Mouse (Mus musculus) forebrain, embryonic 13.5 days (tissue): ENCODE results near the gene Slc48a1. TPM values are rescaled to one million over a fixed set of nuclear protein-coding genes. Genes with fewer than 3 reads are reported as not detected.

ENCODE experiments used
- ATAC-seq: fragments of 200-750 bp; cut with Nextera tagmentation; 2 replicates; pipeline ENCODE4 v1.8.0; 2017
- H3K27ac ChIP-seq: fragments of 300-500 bp; sonication (generic); 2 replicates; pipeline ENCODE4 v1.5.1; 2015; ENCODE audit warnings: inconsistent platforms, mild to moderate bottlenecking, moderate library complexity
- H3K27me3 ChIP-seq: fragments of 300-500 bp; sonication (generic); 2 replicates; pipeline ENCODE4 v1.6.1; 2015; ENCODE audit warnings: mild to moderate bottlenecking, inconsistent platforms
- H3K36me3 ChIP-seq: fragments of 300-500 bp; sonication (generic); 2 replicates; pipeline ENCODE4 v1.6.1; 2015; ENCODE audit warnings: mild to moderate bottlenecking, inconsistent platforms; ENCODE audit not compliant: poor library complexity, severe bottlenecking
- H3K4me1 ChIP-seq: fragments of 300-500 bp; sonication (generic); 2 replicates; pipeline ENCODE4 v1.6.1; 2015; ENCODE audit warnings: inconsistent platforms
- H3K4me2 ChIP-seq: fragments of 300-500 bp; sonication (generic); 2 replicates; pipeline ENCODE4 v1.6.1; 2015; ENCODE audit warnings: inconsistent platforms, mild to moderate bottlenecking, moderate library complexity
- H3K4me3 ChIP-seq: fragments of 300-500 bp; sonication (generic); 2 replicates; pipeline ENCODE4 v1.5.1; 2015; ENCODE audit warnings: mild to moderate bottlenecking, inconsistent platforms
- H3K9ac ChIP-seq: fragments of 300-500 bp; sonication (generic); 2 replicates; pipeline ENCODE4 v1.6.1; 2015; ENCODE audit warnings: mild to moderate bottlenecking, inconsistent platforms
- H3K9me3 ChIP-seq: fragments of 300-500 bp; sonication (generic); replicated peaks from 2 replicates; pipeline ENCODE4 v1.6.1; 2016; ENCODE audit warnings: inconsistent platforms
- WGBS: fragments of 180-500 bp; shearing (Covaris S2); methylation state at CpG from one replicate; pipeline ENCODE4 v1.1.7; 2015; 5-methylcytosine and 5-hydroxymethylcytosine counted together
- polyA plus RNA-seq: library from polyadenylated mRNA; unstranded; fragments of >200 nt; fragmentation: Nextera tagmentation; extraction: Ambion mirVana; gene quantifications from 2 replicates; pipeline ENCODE4 v1.2.1, GENCODE M21; 2015

Slc48a1 gene
- polyA plus RNA-seq, 1 experiment from 2014 or later = 45.2 TPM

- Histone ChIP-seq H3K4me3 (no peak overlapping the region), H3K9me3 (no peaks in the 10 kb centered on the region), H3K4me2 (no peak overlapping the region), H3K27ac (peak overlapping the region; percentile 69), H3K4me1 (peaks cover 28% of the 10 kb centered on the region), H3K36me3 (peaks cover 37% of the 10 kb centered on the region), H3K9ac (no peak overlapping the region), H3K27me3 (no peaks in the 10 kb centered on the region)
- ATAC-seq = no peak
- WGBS = 73% methylated on average over 7 of the region's 7 CpGs
Observed at GRCm38 (mm10) chr15:97812875-97813274, 34.6 kb downstream of the Slc48a1 start.

DNA sequence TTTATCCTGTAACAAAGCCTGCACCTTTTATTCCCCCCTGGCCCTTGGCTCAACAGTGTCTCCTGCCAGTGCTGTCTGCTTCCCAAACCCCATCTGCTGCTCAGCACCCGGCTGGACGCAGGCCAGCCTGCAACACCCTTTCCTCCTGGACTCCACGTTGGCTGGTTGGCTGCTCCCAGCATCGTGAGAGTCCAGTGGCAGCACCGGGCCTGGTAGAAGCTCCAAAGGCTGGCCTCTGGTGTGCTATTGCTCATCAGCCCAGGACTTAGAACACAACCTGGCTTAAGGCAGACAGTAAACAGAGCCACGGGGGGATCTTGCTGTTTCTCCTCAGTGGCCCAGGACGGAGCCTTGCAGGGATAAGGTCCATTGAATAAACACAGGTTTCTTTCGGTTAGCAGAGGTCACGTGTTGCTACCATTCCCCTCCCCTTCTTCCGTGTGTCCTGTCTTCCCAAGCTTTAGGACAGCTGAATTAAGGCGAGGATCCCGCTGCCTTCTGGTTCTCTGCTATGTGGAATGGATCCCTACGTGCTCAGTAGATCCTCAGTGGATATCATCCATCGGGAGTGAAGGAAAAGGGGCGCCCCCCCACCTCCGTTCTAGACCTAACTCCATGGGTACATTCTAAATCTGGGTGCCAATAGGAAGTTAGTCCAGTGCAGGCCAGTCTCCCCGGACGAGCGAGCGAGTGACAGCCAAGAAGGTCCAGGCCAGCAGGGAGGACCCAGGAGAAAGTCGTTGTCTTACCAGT lies 35.3 kb downstream of the Slc48a1 start:
- WGBS = 55% methylated on average over 21 of the region's 21 CpGs
- no peak overlapping the region for H3K4me2 ChIP-seq

DNA sequence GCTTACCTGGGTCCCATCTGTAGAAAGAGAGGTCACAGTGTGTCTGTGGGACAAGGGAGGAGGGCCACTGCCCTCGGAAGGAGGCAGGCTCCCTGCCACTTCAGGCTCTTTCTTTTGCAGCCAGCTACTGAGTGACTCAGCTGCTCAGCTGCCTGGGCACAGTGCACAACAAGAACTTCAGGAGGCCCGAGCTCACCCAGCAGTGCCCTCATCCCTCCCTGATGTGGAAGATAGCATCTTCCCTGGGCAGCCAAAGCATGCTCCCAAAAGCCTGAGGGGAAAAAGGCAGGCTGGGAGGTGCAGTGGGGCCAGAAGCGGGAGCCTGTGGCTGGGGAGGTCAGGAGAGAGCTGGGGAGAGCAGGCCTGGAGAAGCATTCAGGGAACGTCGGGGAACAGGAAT lies 36.4 kb downstream of the Slc48a1 start:
- Histone ChIP-seq H3K27me3 (no peaks in the 10 kb centered on the region), H3K27ac (no peak overlapping the region), H3K4me2 (no peak overlapping the region), H3K4me3 (no peak overlapping the region), H3K4me1 (peaks cover 28% of the 10 kb centered on the region), H3K36me3 (peaks cover 19% of the 10 kb centered on the region), H3K9me3 (no peaks in the 10 kb centered on the region), H3K9ac (no peak overlapping the region)
- WGBS = 64% methylated on average over 5 of the region's 5 CpGs
- no peak for ATAC-seq

More for the DNA sequence above, 35.3 kb downstream of the Slc48a1 start:
- H3K4me3 ChIP-seq = no peak overlapping the region
- peak; percentile 36; the same call in 1 of the 2 replicates for ATAC-seq
- no peaks in the 10 kb centered on the region for H3K9me3 ChIP-seq
- H3K9ac ChIP-seq = no peak overlapping the region; the same call in 1 of the 2 replicates
- peaks cover 28% of the 10 kb centered on the region for H3K4me1 ChIP-seq
- peaks cover 30% of the 10 kb centered on the region for H3K36me3 ChIP-seq
- H3K27ac ChIP-seq = peak overlapping the region; percentile 69
- no peaks in the 10 kb centered on the region for H3K27me3 ChIP-seq

GRCm38 (mm10) chr15:97815254-97815653 lies 36.9 kb downstream of the Slc48a1 start:
- no peak for ATAC-seq
- Histone ChIP-seq H3K9ac (no peak overlapping the region), H3K36me3 (peaks cover 14% of the 10 kb centered on the region), H3K4me1 (peaks cover 28% of the 10 kb centered on the region), H3K4me2 (no peak overlapping the region), H3K27ac (no peak overlapping the region), H3K9me3 (no peaks in the 10 kb centered on the region), H3K4me3 (no peak overlapping the region), H3K27me3 (no peaks in the 10 kb centered on the region)
- WGBS = 94% methylated on average over 4 of the region's 4 CpGs

- H3K9ac ChIP-seq = no peak overlapping the region
- H3K4me1 ChIP-seq = peaks cover 32% of the 10 kb centered on the region
- no peaks in the 10 kb centered on the region for H3K9me3 ChIP-seq
- ATAC-seq = no peak
- H3K4me2 ChIP-seq = no peak overlapping the region
- H3K4me3 ChIP-seq = no peak overlapping the region
- H3K27ac ChIP-seq = no peak overlapping the region
- no peaks in the 10 kb centered on the region for H3K27me3 ChIP-seq
- peaks cover 8% of the 10 kb centered on the region for H3K36me3 ChIP-seq
- WGBS = 94% methylated on average over 16 of the region's 17 CpGs
Observed at GRCm38 (mm10) chr15:97816199-97816994, 38.1 kb downstream of the Slc48a1 start.

DNA sequence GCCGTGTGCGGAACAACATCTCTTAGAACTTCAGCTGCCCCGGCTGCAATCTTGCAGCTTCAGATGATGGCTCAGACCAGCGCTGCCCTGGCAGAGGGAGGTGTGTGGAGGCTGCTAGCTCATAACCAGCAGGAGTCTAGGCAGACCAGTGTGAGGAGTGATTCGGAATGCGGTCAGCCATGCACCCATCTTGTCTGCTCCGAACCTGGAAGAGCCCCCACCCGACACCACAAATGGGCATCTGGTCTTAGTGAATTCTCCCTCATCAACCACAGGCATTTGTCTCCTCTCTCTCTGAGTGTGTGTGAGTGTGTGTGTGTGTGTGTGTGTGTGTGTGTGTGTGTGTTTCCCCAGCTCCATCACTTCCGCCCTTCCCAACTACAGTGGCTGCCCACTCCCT lies 41.6 kb downstream of the Slc48a1 start:
- Histone ChIP-seq H3K27ac (no peak overlapping the region), H3K9ac (no peak overlapping the region), H3K9me3 (no peaks in the 10 kb centered on the region), H3K27me3 (no peaks in the 10 kb centered on the region), H3K4me3 (no peak overlapping the region), H3K4me1 (peaks cover 40% of the 10 kb centered on the region), H3K36me3 (peaks cover 8% of the 10 kb centered on the region), H3K4me2 (no peak overlapping the region)
- ATAC-seq = no peak
- WGBS = 92% methylated on average over 9 of the region's 9 CpGs

- Histone ChIP-seq H3K4me2 (no peak overlapping the region), H3K9me3 (no peaks in the 10 kb centered on the region), H3K4me1 (peaks cover 52% of the 10 kb centered on the region), H3K9ac (peak overlapping the region; percentile 2; the same call in 1 of the 2 replicates), H3K27ac (no peak overlapping the region), H3K27me3 (0 out of 2 replicates have a peak, but pooled peaks cover 3% of the 10 kb centered on the region), H3K36me3 (peaks cover 7% of the 10 kb centered on the region; the same call in 1 of the 2 replicates), H3K4me3 (no peak overlapping the region)
- 74% methylated on average over 10 of the region's 10 CpGs for WGBS
- ATAC-seq = no peak
Observed at GRCm38 (mm10) chr15:97821321-97821982, 43.1 kb downstream of the Slc48a1 start.

GRCm38 (mm10) chr15:97821983-97822363 lies 43.7 kb downstream of the Slc48a1 start:
- Histone ChIP-seq H3K9ac (peak overlapping the region; percentile 2; the same call in 1 of the 2 replicates), H3K27ac (no peak overlapping the region), H3K27me3 (0 out of 2 replicates have a peak, but pooled peaks cover 3% of the 10 kb centered on the region), H3K4me1 (peaks cover 52% of the 10 kb centered on the region), H3K9me3 (no peaks in the 10 kb centered on the region), H3K36me3 (peaks cover 9% of the 10 kb centered on the region; the same call in 1 of the 2 replicates), H3K4me2 (no peak overlapping the region), H3K4me3 (no peak overlapping the region)
- 79% methylated on average over 6 of the region's 6 CpGs for WGBS
- ATAC-seq = no peak

DNA sequence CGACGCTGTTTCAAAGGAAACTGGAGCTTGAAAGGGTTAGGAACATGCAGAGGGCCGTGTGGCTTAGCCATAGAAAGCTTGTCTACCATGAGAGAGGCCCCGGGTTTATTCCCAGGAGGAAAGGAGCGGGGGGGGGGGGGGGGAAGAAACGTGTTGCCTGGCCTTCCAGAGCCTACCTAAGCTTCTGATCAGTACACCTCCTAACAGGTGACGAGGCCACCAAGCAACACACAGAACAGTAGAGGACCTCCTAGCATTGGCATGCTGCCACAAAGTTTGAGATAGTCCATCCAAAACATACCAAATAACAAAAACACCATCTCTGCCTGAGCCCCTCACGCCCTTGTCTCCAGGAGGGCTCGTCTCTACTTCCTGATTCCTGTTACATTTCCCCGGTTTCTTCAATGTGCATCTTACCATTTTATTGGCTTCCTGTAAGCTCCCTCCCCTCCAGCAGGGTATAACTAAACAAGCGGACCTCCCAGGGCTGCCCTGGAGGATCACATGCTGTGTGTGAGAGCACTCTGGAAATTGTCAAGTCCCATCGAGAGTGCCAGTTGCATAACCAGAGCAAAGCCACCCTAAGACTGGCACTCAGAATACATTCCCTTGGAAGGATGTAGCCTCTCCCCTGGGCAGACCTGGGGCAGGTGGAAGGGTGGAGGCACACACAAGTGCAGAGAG lies 44.4 kb downstream of the Slc48a1 start:
- no peak overlapping the region for H3K27ac ChIP-seq
- peaks cover 52% of the 10 kb centered on the region for H3K4me1 ChIP-seq
- no peak overlapping the region for H3K4me3 ChIP-seq
- H3K9ac ChIP-seq = 0 out of 2 replicates have a peak overlapping the region, but pooled peaks have one; percentile 40
- H3K9me3 ChIP-seq = no peaks in the 10 kb centered on the region
- no peak overlapping the region for H3K4me2 ChIP-seq
- WGBS = 52% methylated on average over 10 of the region's 12 CpGs
- 0 out of 2 replicates have a peak, but pooled peaks cover 3% of the 10 kb centered on the region for H3K27me3 ChIP-seq
- ATAC-seq = no peak
- H3K36me3 ChIP-seq = peaks cover 9% of the 10 kb centered on the region; the same call in 1 of the 2 replicates

DNA sequence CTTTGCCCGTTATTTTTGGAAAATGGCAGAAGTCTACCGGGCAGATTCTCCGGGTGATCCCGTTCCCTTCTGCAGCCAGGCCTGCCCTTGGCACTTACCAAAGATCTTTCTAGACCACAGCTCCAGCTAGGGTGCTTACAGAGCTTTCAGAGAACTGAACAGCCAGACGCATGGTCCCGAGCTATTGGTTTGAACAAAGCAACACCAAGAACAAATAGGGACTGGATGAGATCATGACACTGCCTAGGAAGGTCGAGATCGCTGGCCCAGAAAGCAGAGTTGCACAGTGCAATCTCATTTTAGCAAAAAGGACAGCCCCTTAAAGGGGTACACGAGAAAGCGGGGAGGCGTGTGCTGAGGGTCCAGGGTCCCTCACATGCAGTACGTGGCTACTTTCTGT lies 45.2 kb downstream of the Slc48a1 start:
- H3K4me1 ChIP-seq = peaks cover 58% of the 10 kb centered on the region
- 64% methylated on average over 12 of the region's 12 CpGs for WGBS

DNA sequence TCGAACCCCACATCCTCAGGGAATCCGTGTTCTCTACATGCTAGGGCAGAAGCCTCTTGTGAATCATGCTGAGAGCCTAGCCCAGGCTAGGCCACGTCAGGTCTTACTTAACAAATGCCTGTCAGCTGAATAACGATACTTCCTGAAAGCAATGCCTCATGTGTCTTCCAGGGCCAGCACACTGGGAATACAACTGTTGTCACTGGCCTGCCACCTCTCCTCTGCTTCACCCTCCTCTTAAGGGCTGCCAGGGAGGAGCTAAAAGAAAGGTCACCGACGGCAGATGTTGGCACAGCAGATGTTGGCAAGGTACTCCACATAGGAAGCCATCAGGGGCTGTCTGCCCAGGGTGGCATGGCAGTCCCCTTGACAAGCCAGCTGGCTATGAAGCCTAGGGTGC lies 45.7 kb downstream of the Slc48a1 start:
- H3K9ac ChIP-seq = no peak overlapping the region
- H3K27me3 ChIP-seq = 0 out of 2 replicates have a peak, but pooled peaks cover 3% of the 10 kb centered on the region
- H3K9me3 ChIP-seq = no peaks in the 10 kb centered on the region
- H3K4me2 ChIP-seq = no peak overlapping the region
- no peak overlapping the region for H3K4me3 ChIP-seq
- peak overlapping the region; percentile 11; the same call in 1 of the 2 replicates for H3K27ac ChIP-seq
- H3K4me1 ChIP-seq = peaks cover 64% of the 10 kb centered on the region
- 80% methylated on average over 6 of the region's 6 CpGs for WGBS
- ATAC-seq = no peak
- H3K36me3 ChIP-seq = peaks cover 9% of the 10 kb centered on the region; the same call in 1 of the 2 replicates

More for the DNA sequence above, 45.2 kb downstream of the Slc48a1 start:
- no peaks in the 10 kb centered on the region for H3K9me3 ChIP-seq
- peaks cover 9% of the 10 kb centered on the region; the same call in 1 of the 2 replicates for H3K36me3 ChIP-seq
- ATAC-seq = no peak
- peak overlapping the region; percentile 40; the same call in 1 of the 2 replicates for H3K9ac ChIP-seq
- 0 out of 2 replicates have a peak, but pooled peaks cover 3% of the 10 kb centered on the region for H3K27me3 ChIP-seq
- H3K27ac ChIP-seq = no peak overlapping the region
- H3K4me3 ChIP-seq = no peak overlapping the region
- H3K4me2 ChIP-seq = no peak overlapping the region
